Mouse (Mus musculus) neural tube, postnatal 0 days (tissue): ENCODE measurements around the gene Abcc12. TPM values are rescaled to one million over a fixed set of nuclear protein-coding genes. Genes with fewer than 3 reads are reported as not detected.

Source experiments
- microRNA-seq: library from miRNA; unstranded; fragments of <30 nt; microRNA quantifications from one replicate; pipeline ENCODE4, GENCODE M21; 2016
- polyA plus RNA-seq: library from polyadenylated mRNA; unstranded; fragments of >200 nt; fragmentation: Nextera tagmentation; extraction: Ambion mirVana; gene quantifications from 2 replicates; pipeline ENCODE4 v1.2.1, GENCODE M21; 2015

Gene Abcc12
- 0.15 and 0.19 TPM in 2 replicates for polyA plus RNA-seq

GRCm38 (mm10) chr8:86580458-86580857 lies at the start of gene Abcc12:
Abcc12 (minus strand) TSS chr8:86580686.

GRCm38 (mm10) chr8:86623911-86624731 lies 43.6 kb upstream of the Abcc12 start, which contains the start of gene Lonp2:
Lonp2 (plus strand) TSS chr8:86624043.

Small RNA genes lying within 50 kb of the gene (microRNA-seq; reads per million reads assigned to microRNA genes)
- not detected for gene Gm44348

Other genes starting within 250 kb of the Abcc12 start
- gene Lonp2, start 43.4 kb upstream of the Abcc12 start, polyA plus RNA-seq = 66.5 and 67.7 TPM in 2 replicates
- 4.9 and 7.4 TPM in 2 replicates for gene Gm10638, start 165.0 kb upstream of the Abcc12 start, polyA plus RNA-seq
- gene Siah1a, start 165.2 kb upstream of the Abcc12 start, polyA plus RNA-seq = 49.7 and 53.8 TPM in 2 replicates